Mouse (Mus musculus): ENCODE results near the gene Atxn1. TPM values are rescaled to one million over a fixed set of nuclear protein-coding genes. Genes with fewer than 3 reads are reported as not detected.

Atxn1 gene
- polyA plus RNA-seq, 1 experiment from 2014 or later = 5.3 TPM

DNA sequence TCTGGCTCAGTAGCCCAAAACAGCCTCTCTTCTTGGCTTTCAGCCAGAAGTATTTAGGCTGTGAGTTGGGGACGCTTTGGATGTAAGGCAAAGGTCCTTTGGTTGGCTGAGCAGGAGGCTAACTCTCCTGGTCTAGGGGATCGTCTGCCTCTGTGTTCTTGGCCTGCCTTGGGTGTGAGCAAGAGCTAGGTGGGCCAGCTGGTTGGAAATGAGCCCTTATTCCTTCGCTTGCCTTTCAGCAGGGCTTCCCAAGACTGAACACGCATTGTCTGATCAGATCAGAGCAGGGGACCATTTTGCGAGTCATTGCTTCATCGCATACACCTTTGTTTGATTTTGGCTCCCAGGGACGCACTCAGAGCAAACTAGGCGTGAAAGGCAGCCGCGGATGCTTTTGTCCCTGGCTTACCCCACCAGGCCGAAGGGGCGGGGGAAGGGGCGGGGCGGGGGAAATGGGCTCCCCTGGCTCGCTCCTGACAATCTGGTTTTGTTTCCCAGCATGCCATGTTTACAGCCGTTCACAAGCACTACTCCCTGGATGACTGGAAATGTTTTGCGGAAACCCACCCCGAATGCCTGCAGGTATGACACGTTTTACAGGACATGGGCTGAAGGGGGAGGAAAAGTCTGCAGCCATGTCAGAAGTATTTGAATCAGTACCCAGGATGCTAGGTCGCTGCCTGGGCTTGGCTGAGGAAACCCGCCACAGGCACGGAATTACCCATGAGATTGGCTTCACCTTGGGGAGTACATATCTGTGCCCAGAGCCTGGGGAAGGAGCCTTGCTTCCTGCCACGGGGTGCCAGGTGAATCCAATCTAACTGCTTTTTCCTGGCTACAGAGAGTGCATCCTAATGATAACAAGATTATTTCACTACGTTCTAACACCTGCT is 448.1 kb downstream of the Atxn1 start:
- 0 out of 2 replicates have a peak overlapping the region, but pooled peaks have one; percentile 10 for H3K27ac ChIP-seq (ENCODE audit: low read length)
- no peaks in the 10 kb centered on the region for H3K27me3 ChIP-seq (replicated peaks; ENCODE audit: control insufficient read depth, insufficient read depth, low read length)
- H3K4me3 ChIP-seq (ENCODE audit: low read length) = peak overlapping the region; percentile 27
- H3K9me3 ChIP-seq (ENCODE audit: control insufficient read depth, low read length) = no peaks in the 10 kb centered on the region
- H3K4me2 ChIP-seq (ENCODE audit: low read depth, low read length) = peak overlapping the region; percentile 56
- ATAC-seq = peak; percentile 28
- peaks cover 27% of the 10 kb centered on the region for H3K4me1 ChIP-seq (ENCODE audit: control insufficient read depth, insufficient read depth, low read length)
- no peaks in the 10 kb centered on the region for H3K36me3 ChIP-seq (ENCODE audit: control insufficient read depth, insufficient read depth, low read length)
- H3K9ac ChIP-seq (ENCODE audit: low read depth, low read length) = peak overlapping the region; percentile 50; the same call in 1 of the 2 replicates
- 9% methylated on average over 24 of the region's 24 CpGs for WGBS

GRCm38 (mm10) chr13:45514832-45515422 is 449.9 kb downstream of the Atxn1 start:
- Histone ChIP-seq H3K9me3 (ENCODE audit: control insufficient read depth, low read length) (no peaks in the 10 kb centered on the region), H3K4me3 (ENCODE audit: low read length) (no peak overlapping the region), H3K36me3 (ENCODE audit: control insufficient read depth, insufficient read depth, low read length) (no peaks in the 10 kb centered on the region), H3K9ac (ENCODE audit: low read depth, low read length) (no peak overlapping the region), H3K27me3 (replicated peaks; ENCODE audit: control insufficient read depth, insufficient read depth, low read length) (no peaks in the 10 kb centered on the region), H3K4me2 (ENCODE audit: low read depth, low read length) (no peak overlapping the region), H3K4me1 (ENCODE audit: control insufficient read depth, insufficient read depth, low read length) (peaks cover 33% of the 10 kb centered on the region), H3K27ac (ENCODE audit: low read length) (peak overlapping the region; percentile 21; the same call in 1 of the 2 replicates)
- ATAC-seq = no peak
- 44% methylated on average over 8 of the region's 8 CpGs for WGBS

DNA sequence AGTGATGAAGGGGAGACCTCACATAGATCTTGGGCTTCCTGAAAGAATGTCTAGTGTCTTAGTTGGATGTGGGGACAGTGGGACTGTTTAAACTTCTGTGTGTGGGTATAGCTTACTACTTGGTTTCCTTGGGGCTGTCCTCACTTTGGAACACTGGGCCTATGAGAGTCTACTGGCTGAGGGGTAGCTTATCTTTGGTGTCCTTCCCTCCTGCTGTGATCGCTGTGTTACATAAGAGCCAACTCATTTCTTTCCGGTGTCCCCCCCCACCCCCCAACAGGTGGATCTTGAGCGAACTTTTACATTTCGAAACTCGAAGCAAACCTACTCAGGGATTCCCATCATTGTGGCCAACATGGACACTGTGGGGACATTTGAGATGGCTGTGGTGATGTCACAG is 450.7 kb downstream of the Atxn1 start:
- no peak overlapping the region for H3K4me2 ChIP-seq (ENCODE audit: low read depth, low read length)
- 0 out of 2 replicates have a peak overlapping the region, but pooled peaks have one; percentile 21 for H3K27ac ChIP-seq (ENCODE audit: low read length)
- 93% methylated on average over 5 of the region's 5 CpGs for WGBS
- no peaks in the 10 kb centered on the region for H3K9me3 ChIP-seq (ENCODE audit: control insufficient read depth, low read length)
- H3K27me3 ChIP-seq (replicated peaks; ENCODE audit: control insufficient read depth, insufficient read depth, low read length) = no peaks in the 10 kb centered on the region
- H3K36me3 ChIP-seq (ENCODE audit: control insufficient read depth, insufficient read depth, low read length) = no peaks in the 10 kb centered on the region
- H3K4me1 ChIP-seq (ENCODE audit: control insufficient read depth, insufficient read depth, low read length) = peaks cover 33% of the 10 kb centered on the region
- no peak for ATAC-seq
- H3K9ac ChIP-seq (ENCODE audit: low read depth, low read length) = no peak overlapping the region
- H3K4me3 ChIP-seq (ENCODE audit: low read length) = no peak overlapping the region

- ATAC-seq = 0 out of 2 replicates have a peak, but pooled peaks have one; percentile 4
- H3K4me2 ChIP-seq (ENCODE audit: low read depth, low read length) = no peak overlapping the region
- H3K9ac ChIP-seq (ENCODE audit: low read depth, low read length) = no peak overlapping the region
- H3K4me3 ChIP-seq (ENCODE audit: low read length) = no peak overlapping the region
- H3K27me3 ChIP-seq (replicated peaks; ENCODE audit: control insufficient read depth, insufficient read depth, low read length) = no peaks in the 10 kb centered on the region
- no peak overlapping the region for H3K27ac ChIP-seq (ENCODE audit: low read length)
- no peaks in the 10 kb centered on the region for H3K36me3 ChIP-seq (ENCODE audit: control insufficient read depth, insufficient read depth, low read length)
- H3K4me1 ChIP-seq (ENCODE audit: control insufficient read depth, insufficient read depth, low read length) = peaks cover 38% of the 10 kb centered on the region
- no peaks in the 10 kb centered on the region for H3K9me3 ChIP-seq (ENCODE audit: control insufficient read depth, low read length)
- WGBS = 65% methylated on average over 12 of the region's 12 CpGs
Observed at GRCm38 (mm10) chr13:45513009-45513984, 451.5 kb downstream of the Atxn1 start.

DNA sequence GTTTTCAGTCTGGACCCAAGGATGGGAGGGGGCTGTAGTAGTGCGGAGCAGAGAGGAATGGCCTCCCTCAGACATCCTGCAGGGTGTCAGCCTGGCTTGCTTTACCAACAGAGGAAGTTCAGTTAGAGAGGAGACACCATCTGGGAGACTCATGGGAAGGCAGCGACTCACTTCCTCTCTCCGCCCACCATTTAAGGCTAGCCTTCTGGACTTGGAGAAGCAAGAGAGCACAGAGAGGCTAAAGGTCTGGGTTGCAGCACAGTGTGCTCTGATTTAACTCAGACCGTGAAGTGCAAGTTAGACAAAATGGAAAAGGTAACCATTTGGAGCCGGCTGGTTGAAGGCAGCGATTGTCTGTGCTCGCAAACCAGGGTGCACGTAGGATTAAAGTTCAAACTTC is 452.3 kb downstream of the Atxn1 start:
- no peaks in the 10 kb centered on the region for H3K9me3 ChIP-seq (ENCODE audit: control insufficient read depth, low read length)
- H3K4me3 ChIP-seq (ENCODE audit: low read length) = no peak overlapping the region
- H3K27me3 ChIP-seq (replicated peaks; ENCODE audit: control insufficient read depth, insufficient read depth, low read length) = no peaks in the 10 kb centered on the region
- H3K9ac ChIP-seq (ENCODE audit: low read depth, low read length) = no peak overlapping the region
- H3K36me3 ChIP-seq (ENCODE audit: control insufficient read depth, insufficient read depth, low read length) = no peaks in the 10 kb centered on the region
- WGBS = 76% methylated on average over 8 of the region's 8 CpGs
- H3K4me1 ChIP-seq (ENCODE audit: control insufficient read depth, insufficient read depth, low read length) = peaks cover 46% of the 10 kb centered on the region
- peak overlapping the region; percentile 29; the same call in 1 of the 2 replicates for H3K27ac ChIP-seq (ENCODE audit: low read length)
- no peak overlapping the region for H3K4me2 ChIP-seq (ENCODE audit: low read depth, low read length)
- peak; percentile 8; the same call in 1 of the 2 replicates for ATAC-seq

- Histone ChIP-seq H3K4me1 (ENCODE audit: control insufficient read depth, insufficient read depth, low read length) (peaks cover 43% of the 10 kb centered on the region), H3K9ac (ENCODE audit: low read depth, low read length) (no peak overlapping the region), H3K4me3 (ENCODE audit: low read length) (no peak overlapping the region), H3K27ac (ENCODE audit: low read length) (peak overlapping the region; percentile 35), H3K36me3 (ENCODE audit: control insufficient read depth, insufficient read depth, low read length) (no peaks in the 10 kb centered on the region), H3K4me2 (ENCODE audit: low read depth, low read length) (no peak overlapping the region), H3K27me3 (replicated peaks; ENCODE audit: control insufficient read depth, insufficient read depth, low read length) (no peaks in the 10 kb centered on the region), H3K9me3 (ENCODE audit: control insufficient read depth, low read length) (no peaks in the 10 kb centered on the region)
- WGBS = 59% methylated on average over 6 of the region's 6 CpGs
- 0 out of 2 replicates have a peak, but pooled peaks have one; percentile 6 for ATAC-seq
Observed at GRCm38 (mm10) chr13:45511706-45512435, 452.9 kb downstream of the Atxn1 start.

DNA sequence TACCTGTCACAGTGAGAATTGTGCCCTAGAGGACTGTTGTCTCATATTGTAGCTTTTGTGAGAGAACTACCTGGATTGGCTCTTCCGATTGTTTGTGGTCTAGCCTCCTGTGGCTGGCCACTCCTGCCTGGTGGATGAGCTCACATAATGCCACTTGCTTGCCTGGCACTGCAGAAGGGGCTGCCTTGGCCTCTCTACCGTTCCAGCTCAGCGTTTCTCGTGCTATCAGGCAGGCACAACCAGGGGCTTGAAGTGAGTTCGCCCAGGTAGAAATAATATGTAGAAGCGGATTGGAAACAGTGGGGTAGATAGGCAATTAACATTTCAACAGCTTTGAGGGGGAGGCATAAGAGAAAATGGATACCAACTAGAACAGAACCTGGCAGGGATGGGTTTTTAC is 455.4 kb downstream of the Atxn1 start:
- H3K4me3 ChIP-seq (ENCODE audit: low read length) = no peak overlapping the region
- 71% methylated on average over 6 of the region's 6 CpGs for WGBS
- H3K27me3 ChIP-seq (replicated peaks; ENCODE audit: control insufficient read depth, insufficient read depth, low read length) = no peaks in the 10 kb centered on the region
- no peaks in the 10 kb centered on the region for H3K36me3 ChIP-seq (ENCODE audit: control insufficient read depth, insufficient read depth, low read length)
- H3K4me2 ChIP-seq (ENCODE audit: low read depth, low read length) = no peak overlapping the region
- peaks cover 38% of the 10 kb centered on the region for H3K4me1 ChIP-seq (ENCODE audit: control insufficient read depth, insufficient read depth, low read length)
- no peak overlapping the region for H3K27ac ChIP-seq (ENCODE audit: low read length)
- no peak overlapping the region for H3K9ac ChIP-seq (ENCODE audit: low read depth, low read length)
- H3K9me3 ChIP-seq (ENCODE audit: control insufficient read depth, low read length) = no peaks in the 10 kb centered on the region
- no peak for ATAC-seq

DNA sequence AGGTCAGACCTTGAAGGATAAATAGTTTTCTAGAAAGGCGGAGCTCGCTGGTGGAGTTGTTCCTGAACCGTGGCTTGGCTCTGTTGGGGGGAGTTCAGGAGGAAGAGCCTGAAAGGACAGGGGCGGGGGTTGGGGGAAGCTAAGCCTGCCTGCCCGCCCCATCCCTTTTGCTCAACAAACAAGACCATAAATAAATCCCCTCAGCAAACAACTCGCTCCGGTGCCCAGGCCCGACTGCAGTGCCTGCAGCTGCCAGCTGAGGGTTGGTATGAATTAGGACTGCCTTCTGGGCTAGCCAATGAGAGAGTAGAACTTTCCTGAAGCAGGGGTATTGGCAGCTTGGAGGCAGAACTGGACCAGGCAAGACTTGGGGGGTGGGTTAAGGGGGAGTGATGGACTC is 456.3 kb downstream of the Atxn1 start:
- 4% methylated on average over 8 of the region's 8 CpGs for WGBS
- H3K4me2 ChIP-seq (ENCODE audit: low read depth, low read length) = peak overlapping the region; percentile 98
- peak overlapping the region; percentile 74 for H3K9ac ChIP-seq (ENCODE audit: low read depth, low read length)
- peak overlapping the region; percentile 64 for H3K4me3 ChIP-seq (ENCODE audit: low read length)
- H3K27me3 ChIP-seq (replicated peaks; ENCODE audit: control insufficient read depth, insufficient read depth, low read length) = no peaks in the 10 kb centered on the region
- H3K27ac ChIP-seq (ENCODE audit: low read length) = no peak overlapping the region
- 0 out of 2 replicates have a peak, but pooled peaks have one; percentile 18 for ATAC-seq
- H3K36me3 ChIP-seq (ENCODE audit: control insufficient read depth, insufficient read depth, low read length) = no peaks in the 10 kb centered on the region
- H3K4me1 ChIP-seq (ENCODE audit: control insufficient read depth, insufficient read depth, low read length) = peaks cover 35% of the 10 kb centered on the region
- no peaks in the 10 kb centered on the region for H3K9me3 ChIP-seq (ENCODE audit: control insufficient read depth, low read length)
